In genomic region chr1:174247170-174247569, GRCm38 (mm10) we compare ENCODE assay signal across 27 mouse cellular contexts. TPM values are rescaled to one million over a fixed set of nuclear protein-coding genes. Genes with fewer than 3 reads are reported as not detected.
"Had no signal": no experiment of that assay in that cellular context is flagged by ENCODE, and none has a peak within 500 bp of the region (broad histone marks: within the 10 kb centered on the region; RNA-seq: fewer than 3 reads in every experiment).

No protein-coding gene starts in this region.

- H3K4me3 ChIP-seq: layer of hippocampus, adult 2 months; left cerebral cortex, adult 2 months; liver, embryonic 13.5 days; neural tube, embryonic 12.5 days; neural tube, embryonic 15.5 days had no signal

- H3K27me3 ChIP-seq: liver, embryonic 13.5 days; neural tube, embryonic 12.5 days; neural tube, embryonic 15.5 days had no signal

- H3K27ac ChIP-seq: kidney, postnatal 0 days; layer of hippocampus, adult 2 months; left cerebral cortex, adult 2 months; liver, embryonic 13.5 days; neural tube, embryonic 12.5 days; neural tube, embryonic 15.5 days had no signal

- H3K9me3 ChIP-seq: liver, embryonic 13.5 days; neural tube, embryonic 12.5 days; neural tube, embryonic 15.5 days had no signal

- DNase-seq: kidney, adult 9 months; kidney, postnatal 25 days; layer of hippocampus, adult 9-11 months; liver, embryonic 13.5 days; lung, adult 2 months; lung, postnatal 14 days; lung, postnatal 4 days; midbrain, embryonic 14.5 days; right cerebral cortex, adult 18-20 months; right cerebral cortex, postnatal 25 days; thymus, adult 18-20 months; thymus, postnatal 36 days had no signal

- H3K36me3 ChIP-seq: neural tube, embryonic 12.5 days; neural tube, embryonic 15.5 days had no signal

- H3K9ac ChIP-seq: liver, embryonic 13.5 days; neural tube, embryonic 12.5 days; neural tube, embryonic 15.5 days had no signal

- H3K4me1 ChIP-seq: liver, embryonic 13.5 days; neural tube, embryonic 12.5 days; neural tube, embryonic 15.5 days had no signal

- H3K4me2 ChIP-seq: liver, embryonic 13.5 days; midbrain, embryonic 11.5 days; neural tube, embryonic 12.5 days; neural tube, embryonic 15.5 days had no signal

RNA-seq across cellular contexts. Expression of gene Olfr419, which starts 4.7 kb away (rescaled TPM):
- polyA plus RNA-seq: kidney, postnatal 0 days; limb, embryonic 11.5 days; limb, embryonic 14.5 days; liver, adult 2 months; lung, adult 2 months; lung, embryonic 16.5 days; midbrain, embryonic 11.5 days; midbrain, embryonic 14.5 days; midbrain, postnatal 0 days; neural tube, embryonic 12.5 days; neural tube, embryonic 15.5 days; spleen, adult 2 months; stomach, embryonic 16.5 days; testis, adult 2 months; urinary bladder, adult 2 months had no signal
